Mouse (Mus musculus) cerebellum, adult 2 months (tissue): ENCODE results near the gene Il4ra.

Source experiments
- CTCF ChIP-seq: fragments of 200-500 bp; IDR thresholded peaks from 2 replicates; pipeline ENCODE4 v1.5.1; 2011; ENCODE audit warnings: low read depth, mild to moderate bottlenecking, control low read depth, low read length, moderate library complexity, borderline replicate concordance; ENCODE audit not compliant: insufficient read depth
- POLR2A ChIP-seq: fragments of 200-500 bp; IDR thresholded peaks from 2 replicates; pipeline ENCODE4 v1.6.1; 2011; ENCODE audit warnings: low read length, control low read depth, borderline replicate concordance; ENCODE audit not compliant: insufficient read depth

- no peak for TF ChIP-seq CTCF
- no peak for TF ChIP-seq POLR2A
Measured at GRCm38 (mm10) chr7:125546727-125547126, 5.2 kb upstream of the Il4ra start.
